Mouse (Mus musculus): ENCODE results near the gene Prn. TPM values are rescaled to one million over a fixed set of nuclear protein-coding genes. Genes with fewer than 3 reads are reported as not detected.
A peak's percentile ranks its signal among the peaks of the same experiment; 100 is the strongest.

The Prn gene
- not detected in 2 replicates for polyA plus RNA-seq (2016; fragmentation: Nextera tagmentation; extraction: Ambion mirVana)

DNA sequence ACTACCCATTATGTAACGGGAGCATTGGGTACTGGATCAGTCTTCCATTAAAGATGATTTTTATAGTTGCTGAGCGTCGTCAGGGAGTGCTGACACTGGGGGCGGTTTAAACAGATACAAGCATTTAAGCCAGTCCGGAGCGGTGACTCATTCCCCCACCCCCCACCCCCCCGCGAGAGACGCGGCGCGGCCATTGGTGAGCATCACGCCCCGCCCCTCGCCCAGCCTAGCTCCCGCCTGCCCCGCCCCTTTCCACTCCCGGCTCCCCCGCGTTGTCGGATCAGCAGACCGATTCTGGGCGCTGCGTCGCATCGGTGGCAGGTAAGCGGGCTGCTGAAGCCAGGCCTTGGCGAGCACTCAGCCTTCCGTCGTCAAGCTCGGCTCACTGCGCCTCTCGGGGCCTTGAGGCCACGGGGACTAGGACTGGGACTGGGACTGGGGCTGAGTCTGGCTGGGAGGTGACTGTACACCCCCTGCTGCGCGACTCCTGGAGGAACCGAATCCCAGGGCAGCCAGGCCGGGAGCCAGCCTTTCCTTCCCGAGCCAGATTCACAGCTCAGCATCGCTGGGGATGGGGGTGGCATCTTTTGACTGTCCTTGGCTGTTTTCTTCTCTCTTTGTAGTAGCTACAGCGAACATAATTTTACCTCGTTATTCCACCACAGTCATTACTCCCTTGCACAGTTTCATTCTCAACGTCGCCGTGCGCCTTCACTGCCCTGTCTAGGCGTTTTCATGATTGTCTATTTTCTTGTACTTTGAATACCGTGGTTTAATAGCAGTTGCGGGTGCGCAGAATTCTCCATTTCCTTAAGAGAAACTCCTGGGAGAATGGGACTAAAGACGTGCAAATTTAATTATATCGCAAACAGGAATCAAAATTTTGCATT is at the start of gene Prn, which contains the start of gene Prnp:
Gene Prn (plus strand): TSS at position 275 of the 890 bp plus-strand sequence.
Gene Prnp (plus strand): TSS at position 246 of the 890 bp plus-strand sequence.
- WGBS: 5% methylated on average over 51 of the region's 52 CpGs

DNA sequence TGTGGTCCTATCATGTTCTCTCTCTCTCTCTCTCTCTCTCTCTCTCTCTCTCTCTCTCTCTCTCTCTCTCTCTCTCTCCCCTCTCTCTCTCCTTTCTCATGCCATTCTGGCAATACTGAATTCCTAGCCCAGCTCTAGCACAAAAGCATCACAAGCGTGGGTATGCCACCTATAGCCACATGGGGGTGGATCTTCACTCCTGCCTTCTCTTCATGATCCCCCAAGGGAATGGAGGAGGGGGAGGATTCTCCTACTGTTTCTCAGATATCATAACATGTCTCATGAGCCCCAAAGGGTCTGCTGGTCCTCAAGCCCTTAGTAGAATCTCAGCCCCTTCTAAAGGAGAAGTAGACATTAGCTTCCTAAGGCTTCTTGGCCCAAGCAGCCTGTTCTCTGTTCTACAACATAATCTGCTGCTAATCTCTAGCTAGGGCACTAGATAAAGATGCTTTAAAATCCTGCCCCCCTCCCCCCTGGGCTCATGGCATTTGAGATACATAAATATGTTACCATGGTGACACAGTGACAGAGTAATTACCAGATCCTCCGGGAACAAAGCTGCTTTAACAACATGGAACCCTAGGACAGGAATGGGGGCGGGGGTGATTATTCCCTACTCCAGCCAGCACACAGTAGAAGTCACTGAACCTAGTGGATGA is 47.0 kb upstream of the Prn start:
- Histone ChIP-seq H3K4me1 (replicated peaks) (peaks cover 32% of the 10 kb centered on the region), H3K27me3 (ENCODE audit: insufficient read depth, poor library complexity, severe bottlenecking) (no peaks in the 10 kb centered on the region), H3K9me3 (no peaks in the 10 kb centered on the region), H3K27ac (peak overlapping the region; percentile 64; the same call in 1 of the 2 replicates), H3K36me3 (no peaks in the 10 kb centered on the region), H3K4me3 (no peak overlapping the region)
- 55% methylated on average over 3 of the region's 3 CpGs for WGBS
- DNase-seq (ENCODE audit: low spot score): peak; percentile 20

More for the DNA sequence above, at the start of gene Prn, which contains the start of gene Prnp:
- H3K4me1 ChIP-seq (replicated peaks): peaks cover 33% of the 10 kb centered on the region
- peaks cover 7% of the 10 kb centered on the region; the same call in 1 of the 2 replicates for H3K27me3 ChIP-seq (ENCODE audit: insufficient read depth, poor library complexity, severe bottlenecking)
- H3K27ac ChIP-seq: peak within 1 kb of the TSS; percentile 91
- DNase-seq (ENCODE audit: low spot score): peak; percentile 92
- H3K9me3 ChIP-seq: no peaks in the 10 kb centered on the region
- H3K36me3 ChIP-seq: no peaks in the 10 kb centered on the region
- peak within 1 kb of the TSS; percentile 79 for H3K4me3 ChIP-seq

DNA sequence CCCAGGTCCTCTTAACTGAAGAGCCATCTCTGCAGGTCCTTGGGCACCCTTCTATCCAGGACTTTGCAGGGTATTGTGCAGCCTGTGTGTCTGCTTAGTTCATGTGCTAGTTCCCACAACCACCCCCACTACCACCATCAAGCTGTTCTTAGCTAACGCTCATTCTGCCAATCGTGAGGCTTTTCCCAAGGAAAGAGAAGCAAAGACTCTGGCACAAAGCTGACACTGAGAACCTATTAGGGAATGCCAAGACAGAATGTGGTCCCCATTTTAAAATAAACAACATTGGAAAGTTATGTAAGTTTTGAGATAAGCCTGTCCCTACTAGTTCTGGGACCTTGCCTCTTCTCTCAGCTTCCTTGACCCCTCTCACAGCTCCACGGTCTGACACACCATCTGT is 46.3 kb upstream of the Prn start:
- 79% methylated on average over 3 of the region's 3 CpGs for WGBS
- peak overlapping the region; percentile 35; the same call in 1 of the 2 replicates for H3K27ac ChIP-seq
- no peaks in the 10 kb centered on the region for H3K36me3 ChIP-seq
- no peak for DNase-seq (ENCODE audit: low spot score)
- H3K4me3 ChIP-seq: no peak overlapping the region
- no peaks in the 10 kb centered on the region for H3K9me3 ChIP-seq
- H3K4me1 ChIP-seq (replicated peaks): peaks cover 29% of the 10 kb centered on the region
- H3K27me3 ChIP-seq (ENCODE audit: insufficient read depth, poor library complexity, severe bottlenecking): no peaks in the 10 kb centered on the region

DNA sequence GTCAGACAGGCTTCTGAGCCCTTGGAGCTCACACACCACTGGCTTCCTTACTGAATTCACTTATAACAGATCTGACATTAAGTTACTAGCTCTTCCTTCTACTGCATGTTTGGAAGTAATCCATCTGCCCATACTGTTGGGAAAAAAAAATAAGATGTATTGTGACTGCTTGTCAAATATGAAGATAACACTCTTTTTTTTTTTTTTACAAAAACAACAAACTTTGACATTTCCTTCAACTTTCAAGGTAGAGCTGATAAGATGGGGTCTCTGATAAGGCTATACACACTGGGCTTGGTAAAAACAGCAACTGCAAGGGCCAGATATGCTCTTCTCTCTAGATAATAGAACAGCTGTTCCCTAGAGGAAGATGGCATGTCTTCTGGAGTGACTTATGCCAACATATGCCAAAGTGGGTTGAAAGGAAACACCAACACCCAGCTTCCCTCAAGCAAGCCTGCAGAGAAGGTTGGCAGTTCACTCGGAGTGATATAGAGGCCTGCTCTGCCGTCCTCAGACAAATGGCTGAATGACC is 45.4 kb upstream of the Prn start:
- H3K36me3 ChIP-seq: no peaks in the 10 kb centered on the region
- no peak overlapping the region for H3K4me3 ChIP-seq
- H3K27me3 ChIP-seq (ENCODE audit: insufficient read depth, poor library complexity, severe bottlenecking): no peaks in the 10 kb centered on the region
- WGBS: 89% methylated on average over 2 of the region's 2 CpGs
- H3K9me3 ChIP-seq: no peaks in the 10 kb centered on the region
- no peak for DNase-seq (ENCODE audit: low spot score)
- no peak overlapping the region for H3K27ac ChIP-seq
- H3K4me1 ChIP-seq (replicated peaks): peaks cover 28% of the 10 kb centered on the region

DNA sequence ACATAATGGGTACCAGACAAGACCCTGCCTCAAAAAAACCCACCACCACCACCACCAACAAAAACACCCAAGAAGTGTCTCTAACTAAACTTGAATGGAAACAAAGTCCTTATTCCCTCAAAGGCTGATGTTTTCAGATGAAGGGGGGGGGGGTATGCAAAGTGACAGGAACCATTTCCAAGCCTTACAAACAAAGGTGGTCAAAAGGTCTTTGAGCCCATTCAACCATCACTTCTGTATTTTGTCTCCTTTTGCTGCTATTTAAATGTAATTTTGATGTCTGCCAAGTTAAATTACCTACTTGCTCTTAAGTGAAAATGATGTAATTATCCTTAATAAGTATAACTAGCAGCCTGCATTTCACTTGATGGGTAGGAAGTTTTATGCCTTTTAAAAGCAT is 43.1 kb upstream of the Prn start:
- Histone ChIP-seq H3K9me3 (0 out of 2 replicates have a peak, but pooled peaks cover 2% of the 10 kb centered on the region), H3K27ac (no peak overlapping the region), H3K36me3 (no peaks in the 10 kb centered on the region), H3K4me3 (no peak overlapping the region), H3K4me1 (replicated peaks) (peaks cover 28% of the 10 kb centered on the region), H3K27me3 (ENCODE audit: insufficient read depth, poor library complexity, severe bottlenecking) (no peaks in the 10 kb centered on the region)
- DNase-seq (ENCODE audit: low spot score): no peak

DNA sequence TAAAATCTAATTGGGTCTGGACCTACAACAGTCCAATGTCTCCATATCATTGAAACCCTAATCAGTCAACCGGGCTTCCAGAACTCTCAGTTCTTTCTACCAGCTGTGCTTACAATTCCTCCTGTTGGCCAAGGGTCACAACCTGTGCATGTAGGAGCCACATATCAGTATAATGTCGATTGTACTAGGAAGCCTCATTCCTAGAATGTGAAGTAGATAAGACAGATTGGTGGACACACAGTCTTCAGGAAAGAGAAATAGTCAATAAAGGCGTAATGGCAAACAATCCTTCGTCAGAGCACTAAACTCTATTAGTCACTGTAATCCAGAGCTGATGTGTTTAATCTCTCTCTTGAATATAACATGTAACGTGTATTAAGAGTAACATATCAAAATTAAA is 40.8 kb upstream of the Prn start:
- H3K4me1 ChIP-seq (replicated peaks): peaks cover 10% of the 10 kb centered on the region; the same call in 1 of the 2 replicates
- no peak for DNase-seq (ENCODE audit: low spot score)
- H3K9me3 ChIP-seq: 0 out of 2 replicates have a peak, but pooled peaks cover 3% of the 10 kb centered on the region
- H3K27ac ChIP-seq: no peak overlapping the region
- no peaks in the 10 kb centered on the region for H3K27me3 ChIP-seq (ENCODE audit: insufficient read depth, poor library complexity, severe bottlenecking)
- H3K4me3 ChIP-seq: no peak overlapping the region
- H3K36me3 ChIP-seq: no peaks in the 10 kb centered on the region
- 91% methylated on average over 5 of the region's 5 CpGs for WGBS

DNA sequence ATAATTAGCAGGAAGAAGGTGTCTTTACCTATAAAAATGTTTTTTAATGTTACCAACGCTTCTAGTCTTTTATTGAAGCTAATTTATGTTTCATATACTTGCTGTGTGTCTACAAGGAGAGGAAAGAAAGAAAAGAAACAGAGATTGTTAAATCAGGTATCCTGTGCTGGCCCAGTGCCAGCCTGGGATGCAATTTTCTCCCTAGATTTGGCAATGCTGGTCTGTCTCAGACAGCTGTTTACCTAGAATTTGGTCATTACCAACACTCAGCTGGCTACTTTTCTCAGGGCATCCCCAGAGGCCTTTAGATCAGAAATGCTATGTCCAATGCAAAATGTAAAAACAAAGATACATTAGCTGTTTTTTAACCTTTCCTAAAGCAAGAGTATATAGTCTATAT is 36.4 kb upstream of the Prn start:
- DNase-seq (ENCODE audit: low spot score): no peak
- H3K4me1 ChIP-seq (replicated peaks): no peaks in the 10 kb centered on the region
- no peaks in the 10 kb centered on the region for H3K36me3 ChIP-seq
- no peak overlapping the region for H3K27ac ChIP-seq
- H3K27me3 ChIP-seq (ENCODE audit: insufficient read depth, poor library complexity, severe bottlenecking): no peaks in the 10 kb centered on the region
- WGBS: 84% methylated on average over 1 of the region's 1 CpGs
- no peak overlapping the region for H3K4me3 ChIP-seq
- 0 out of 2 replicates have a peak, but pooled peaks cover 3% of the 10 kb centered on the region for H3K9me3 ChIP-seq

DNA sequence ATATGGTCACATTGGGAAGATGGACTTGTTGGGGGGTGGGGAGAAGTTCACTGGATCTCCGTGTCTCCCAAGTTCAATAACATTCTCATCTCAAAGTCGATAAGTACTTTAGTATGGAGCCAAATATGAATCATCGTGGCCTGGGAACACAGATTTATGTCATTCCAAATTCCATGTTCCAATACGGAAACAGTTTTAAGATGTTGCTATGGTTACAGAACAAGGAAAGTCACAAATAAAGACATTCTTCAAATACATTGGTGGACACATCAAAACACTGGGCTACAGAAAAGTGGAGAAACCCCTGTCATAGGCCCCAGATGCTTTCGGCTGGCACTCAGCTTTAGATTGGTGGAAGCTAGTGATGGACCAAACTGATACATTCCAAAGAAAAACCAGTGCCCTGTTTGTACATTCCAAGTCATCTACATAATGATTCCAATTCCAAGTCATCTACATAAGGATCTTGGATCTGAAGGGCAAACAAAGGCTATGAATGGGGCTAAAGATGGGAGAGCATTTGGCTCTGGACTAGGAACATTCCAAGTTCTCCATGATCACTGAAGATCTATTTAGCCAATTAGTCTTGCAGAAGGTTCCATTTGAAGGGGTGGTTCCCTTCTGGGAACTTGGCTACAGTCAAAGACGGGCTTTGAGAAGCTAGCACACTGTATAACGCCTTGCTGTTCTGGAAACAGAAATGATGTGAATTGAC is 33.0 kb upstream of the Prn start:
- 0 out of 2 replicates have a peak, but pooled peaks cover 2% of the 10 kb centered on the region for H3K4me1 ChIP-seq (replicated peaks)
- DNase-seq (ENCODE audit: low spot score): no peak
- H3K27me3 ChIP-seq (ENCODE audit: insufficient read depth, poor library complexity, severe bottlenecking): no peaks in the 10 kb centered on the region
- H3K27ac ChIP-seq: no peak overlapping the region
- no peaks in the 10 kb centered on the region for H3K36me3 ChIP-seq
- 0 out of 2 replicates have a peak, but pooled peaks cover under 1% of the 10 kb centered on the region for H3K9me3 ChIP-seq
- no peak overlapping the region for H3K4me3 ChIP-seq
- 95% methylated on average over 7 of the region's 7 CpGs for WGBS

DNA sequence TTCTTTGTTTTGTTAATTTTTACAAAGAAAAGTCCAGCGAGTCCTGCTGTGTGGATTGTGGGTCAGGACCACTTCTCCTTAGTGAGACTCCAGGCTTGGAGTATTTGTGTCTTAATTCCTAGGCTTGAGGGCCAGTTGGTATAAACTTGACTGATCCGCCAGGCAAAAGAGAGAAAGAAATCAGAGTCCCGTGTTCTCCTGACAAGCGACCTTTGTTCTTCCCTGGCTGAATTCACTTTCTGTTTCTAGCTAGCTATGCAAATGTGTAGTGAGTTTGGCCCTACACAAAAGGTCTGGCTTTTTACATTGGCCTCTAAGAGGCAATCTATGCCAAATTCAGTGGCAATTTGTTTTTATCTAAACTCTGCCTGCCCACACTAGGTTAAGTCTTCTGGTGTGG is 28.0 kb upstream of the Prn start:
- peaks cover 21% of the 10 kb centered on the region for H3K4me1 ChIP-seq (replicated peaks)
- WGBS: 59% methylated on average over 4 of the region's 4 CpGs
- no peak for DNase-seq (ENCODE audit: low spot score)
- no peak overlapping the region for H3K27ac ChIP-seq
- H3K36me3 ChIP-seq: no peaks in the 10 kb centered on the region
- H3K4me3 ChIP-seq: no peak overlapping the region
- no peaks in the 10 kb centered on the region for H3K27me3 ChIP-seq (ENCODE audit: insufficient read depth, poor library complexity, severe bottlenecking)
- H3K9me3 ChIP-seq: no peaks in the 10 kb centered on the region

DNA sequence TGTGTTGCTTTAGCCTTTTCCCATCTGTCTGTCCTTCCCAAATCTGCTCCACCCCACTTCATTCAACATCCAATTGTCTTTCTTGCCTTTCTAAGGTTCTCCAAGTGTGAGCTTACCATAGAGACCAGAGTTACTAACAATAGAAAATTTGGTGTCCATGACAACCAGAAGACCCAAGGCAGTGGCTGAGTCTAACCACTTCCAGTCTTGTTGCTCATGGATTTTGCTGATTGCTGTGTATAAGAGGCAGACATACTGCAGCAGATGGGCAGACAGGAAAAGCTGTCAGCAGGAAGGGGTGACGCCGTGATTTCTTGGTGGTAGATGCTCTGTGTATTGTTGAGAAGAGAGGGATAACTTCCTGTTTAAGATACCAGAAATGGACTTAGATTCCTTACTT is 26.6 kb upstream of the Prn start:
- no peaks in the 10 kb centered on the region for H3K9me3 ChIP-seq
- WGBS: 65% methylated on average over 2 of the region's 2 CpGs
- peaks cover 21% of the 10 kb centered on the region for H3K4me1 ChIP-seq (replicated peaks)
- peak overlapping the region; percentile 62; the same call in 1 of the 2 replicates for H3K27ac ChIP-seq
- no peaks in the 10 kb centered on the region for H3K36me3 ChIP-seq
- no peak overlapping the region for H3K4me3 ChIP-seq
- DNase-seq (ENCODE audit: low spot score): no peak
- no peaks in the 10 kb centered on the region for H3K27me3 ChIP-seq (ENCODE audit: insufficient read depth, poor library complexity, severe bottlenecking)

DNA sequence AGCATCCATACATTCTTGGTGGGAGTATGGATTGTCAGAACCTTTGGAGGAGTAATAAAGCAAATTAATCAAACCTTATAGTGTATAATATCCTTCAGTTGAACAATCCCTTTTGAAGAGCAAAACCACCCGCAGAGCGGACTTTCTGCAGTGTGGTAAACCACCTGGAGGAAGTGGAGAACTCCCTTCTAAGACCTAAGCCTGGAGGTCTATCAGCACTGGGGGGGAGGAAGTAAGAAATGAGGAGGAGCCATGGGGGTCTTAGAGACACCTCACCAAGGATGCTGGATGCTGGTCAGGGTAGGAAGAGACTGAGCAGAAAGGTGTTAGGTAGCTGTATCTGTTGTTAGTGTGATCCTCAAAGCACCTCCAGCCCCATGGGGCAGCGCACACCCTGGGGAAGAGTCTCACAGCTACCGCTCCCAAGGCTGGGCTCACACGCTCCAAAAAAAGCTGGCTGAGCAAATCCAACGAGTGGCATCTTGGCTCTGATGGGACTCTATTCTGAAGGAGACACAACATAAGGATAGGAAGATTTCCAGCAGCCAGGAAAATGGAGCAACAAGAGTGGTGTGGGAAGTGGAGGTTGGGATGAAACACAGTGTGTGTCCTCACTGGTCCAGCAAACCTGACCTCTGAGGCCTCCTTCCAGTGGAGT is 23.1 kb upstream of the Prn start:
- H3K4me3 ChIP-seq: no peak overlapping the region
- no peaks in the 10 kb centered on the region for H3K27me3 ChIP-seq (ENCODE audit: insufficient read depth, poor library complexity, severe bottlenecking)
- no peak for DNase-seq (ENCODE audit: low spot score)
- no peaks in the 10 kb centered on the region for H3K36me3 ChIP-seq
- 89% methylated on average over 6 of the region's 6 CpGs for WGBS
- peaks cover 32% of the 10 kb centered on the region for H3K4me1 ChIP-seq (replicated peaks)
- no peaks in the 10 kb centered on the region for H3K9me3 ChIP-seq
- no peak overlapping the region for H3K27ac ChIP-seq

DNA sequence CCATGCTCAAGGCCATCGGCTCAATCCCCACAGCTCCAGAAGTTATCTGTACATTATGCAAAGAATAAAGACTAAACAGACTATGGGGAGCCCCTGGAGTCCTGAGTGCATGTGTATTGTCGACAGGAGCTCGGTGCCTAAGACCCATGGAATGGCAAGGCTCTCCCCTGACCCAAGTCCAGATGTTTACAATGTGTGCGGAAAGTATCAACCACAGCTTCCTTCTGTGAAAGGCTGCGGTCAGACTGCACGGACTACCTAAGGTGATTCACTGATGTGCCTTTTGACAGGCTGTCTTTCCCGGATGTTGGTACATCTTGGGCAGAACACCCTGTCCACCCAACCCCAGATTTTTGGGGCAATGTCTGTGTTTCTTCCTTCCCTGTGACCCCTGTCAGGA is 21.5 kb upstream of the Prn start:
- no peaks in the 10 kb centered on the region for H3K9me3 ChIP-seq
- H3K27me3 ChIP-seq (ENCODE audit: insufficient read depth, poor library complexity, severe bottlenecking): no peaks in the 10 kb centered on the region
- no peaks in the 10 kb centered on the region for H3K36me3 ChIP-seq
- H3K27ac ChIP-seq: no peak overlapping the region
- H3K4me3 ChIP-seq: no peak overlapping the region
- peaks cover 31% of the 10 kb centered on the region for H3K4me1 ChIP-seq (replicated peaks)
- WGBS: 81% methylated on average over 7 of the region's 7 CpGs
- DNase-seq (ENCODE audit: low spot score): no peak
